Mouse (Mus musculus): Measurements from ENCODE around the gene Snrnp27. TPM values are rescaled to one million over a fixed set of nuclear protein-coding genes. Genes with fewer than 3 reads are reported as not detected.

Snrnp27 gene
- total RNA-seq, 4 experiments from 2014 or later = 49.8 to 62.4 (median 55.5) TPM

Other genes with a start within 250 kb of the Snrnp27 start
- 10 to 100 TPM; 18.4 to 24.0 (median 19.7) TPM for gene C87436, start 246.1 kb downstream of the Snrnp27 start, total RNA-seq (2022)
- gene Pcbp1, start 158.2 kb downstream of the Snrnp27 start, total RNA-seq (2022) = 100 to 1,000 TPM; 172 to 184 (median 178) TPM
- gene Asprv1, start 56.4 kb downstream of the Snrnp27 start, total RNA-seq (2022) = 1 to 10 TPM in 3 of 4 experiments, under 1 TPM in 1; 0.80 to 2.1 (median 1.8) TPM
- gene Mxd1, start 15.4 kb downstream of the Snrnp27 start, total RNA-seq (2022) = 10 to 100 TPM; 18.2 to 20.7 (median 19.2) TPM
- gene Gmcl1, start 48.9 kb upstream of the Snrnp27 start, total RNA-seq (2022) = 10 to 100 TPM; 30.3 to 35.5 (median 31.5) TPM
- gene Anxa4, start 109.1 kb upstream of the Snrnp27 start, total RNA-seq (2022) = 10 to 100 TPM in 1 of 4 experiments, 1 to 10 TPM in 3; 6.2 to 19.2 (median 8.1) TPM
- gene Aak1, start 165.0 kb upstream of the Snrnp27 start, total RNA-seq (2022) = 100 to 1,000 TPM; 392 to 484 (median 448) TPM